Mouse (Mus musculus): ENCODE results near the gene C1s2.

DNA sequence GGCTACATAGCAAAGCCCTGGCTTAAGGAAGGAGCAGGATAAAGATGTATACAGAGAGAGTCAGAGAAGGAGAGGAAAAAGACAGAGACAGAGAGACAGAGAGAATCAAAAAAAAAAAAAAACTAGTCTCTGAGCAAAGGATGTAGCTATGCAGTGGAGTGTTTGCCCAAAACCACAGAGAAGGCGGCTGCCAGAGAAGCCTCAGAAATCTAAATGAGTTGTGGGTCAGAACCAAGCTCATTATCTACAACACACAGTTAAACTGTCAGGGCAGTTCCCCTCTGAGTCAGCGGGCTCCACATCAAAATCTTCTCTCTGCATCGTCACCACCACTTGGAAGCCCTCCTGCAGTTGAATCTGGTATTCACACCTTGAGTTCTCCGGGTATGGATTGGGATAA lies 5.1 kb downstream of the C1s2 start:
- no peak for TF ChIP-seq POLR2A (IDR thresholded peaks at IDR 0.05; ENCODE audit: borderline replicate concordance, insufficient read depth, low read length)
- no peak for TF ChIP-seq CTCF (IDR thresholded peaks at IDR 0.05; ENCODE audit: borderline replicate concordance, insufficient read depth, low read depth, low read length)

Data from cerebellum, adult 2 months (tissue).